Mouse (Mus musculus) lung, adult 2 months (tissue): Measurements from ENCODE around the gene Ccdc106.

ENCODE experiments used
- CTCF ChIP-seq: fragments of 200-500 bp; IDR thresholded peaks from 2 replicates; pipeline ENCODE4 v1.5.1; 2011; ENCODE audit warnings: mild to moderate bottlenecking, low read length, control low read depth; ENCODE audit not compliant: insufficient read depth
- POLR2A ChIP-seq: fragments of 200-500 bp; IDR thresholded peaks from 2 replicates; pipeline ENCODE4 v1.6.1; 2011; ENCODE audit warnings: low read depth, mild to moderate bottlenecking, control low read depth, low read length, borderline replicate concordance; ENCODE audit errors: extremely low read depth

GRCm38 (mm10) chr7:5012681-5013513 lies 7.5 kb upstream of the Ccdc106 start:
- TF ChIP-seq CTCF (no peak), POLR2A (no peak)
